Mouse (Mus musculus): ENCODE data around the gene Lrriq1. TPM values are rescaled to one million over a fixed set of nuclear protein-coding genes. Genes with fewer than 3 reads are reported as not detected.

Gene Lrriq1
- under 1 TPM; 0.30 TPM for total RNA-seq (2021)
- long read RNA-seq, experiment 1, result 0 reads
- long read RNA-seq, experiment 2, result 0 reads

- DNase-seq, result peak; percentile 73 to 76
Observed at GRCm38 (mm10) chr10:103235707-103236459, at the start of gene Lrriq1. Gene Lrriq1 (minus strand): TSS chr10:103236322.

GRCm38 (mm10) chr10:103253842-103254803 is 18.0 kb upstream of the Lrriq1 start:
- peak in 1 of 2 experiments; percentile 3 for DNase-seq

- DNase-seq, result no peak
Observed at GRCm38 (mm10) chr10:103236460-103236772, 294 bp upstream of the Lrriq1 start.

GRCm38 (mm10) chr10:103226646-103227045 is 9.5 kb downstream of the Lrriq1 start:
- DNase-seq, result no peak

GRCm38 (mm10) chr10:103194655-103195328 is 41.3 kb downstream of the Lrriq1 start:
- no peak for DNase-seq

- no peak for DNase-seq
Observed at GRCm38 (mm10) chr10:103145769-103146379, 90.2 kb downstream of the Lrriq1 start.

GRCm38 (mm10) chr10:103144927-103145768 is 91.0 kb downstream of the Lrriq1 start:
- no peak for DNase-seq

GRCm38 (mm10) chr10:103142526-103142925 is 93.6 kb downstream of the Lrriq1 start:
- DNase-seq, result no peak

GRCm38 (mm10) chr10:103141532-103141931 is 94.6 kb downstream of the Lrriq1 start:
- DNase-seq, result no peak

GRCm38 (mm10) chr10:103140609-103141008 is 95.5 kb downstream of the Lrriq1 start:
- no peak for DNase-seq

GRCm38 (mm10) chr10:103114629-103115028 is 121.5 kb downstream of the Lrriq1 start:
- no peak for DNase-seq

GRCm38 (mm10) chr10:103108090-103108489 is 128.0 kb downstream of the Lrriq1 start:
- no peak for DNase-seq

GRCm38 (mm10) chr10:103086101-103086500 is 150.0 kb downstream of the Lrriq1 start:
- DNase-seq, result no peak

GRCm38 (mm10) chr10:103049593-103049992 is 186.5 kb downstream of the Lrriq1 start:
- no peak for DNase-seq

- DNase-seq, result no peak
Observed at GRCm38 (mm10) chr10:103046623-103047022, 189.5 kb downstream of the Lrriq1 start.

- no peak for DNase-seq
Observed at GRCm38 (mm10) chr10:103045019-103045418, 191.1 kb downstream of the Lrriq1 start.

GRCm38 (mm10) chr10:103035002-103035640 is 201.0 kb downstream of the Lrriq1 start:
- DNase-seq, result no peak

- no peak for DNase-seq
Observed at GRCm38 (mm10) chr10:103030931-103031330, 205.2 kb downstream of the Lrriq1 start.

GRCm38 (mm10) chr10:103029730-103030490 is 206.2 kb downstream of the Lrriq1 start, which contains the start of gene Alx1:
Gene Alx1 (minus strand): TSS chr10:103030215.
- peak in 1 of 2 experiments; percentile 3 for DNase-seq

Data from adrenal gland, postnatal 36 days (tissue).